Mouse (Mus musculus) heart, embryonic 15.5 days (tissue): ENCODE results near the gene Dnajb6. TPM values are rescaled to one million over a fixed set of nuclear protein-coding genes. Genes with fewer than 3 reads are reported as not detected.

Source experiments
- ATAC-seq: fragments of 200-750 bp; cut with Nextera tagmentation; replicated peaks from 2 replicates; pipeline ENCODE4 v1.8.0; 2017; ENCODE audit warnings: low read depth, moderate TSS enrichment; ENCODE audit not compliant: insufficient number of reproducible peaks, insufficient read depth, low FRiP score
- H3K27ac ChIP-seq: fragments of 300-500 bp; sonication (generic); 2 replicates; pipeline ENCODE4 v1.5.1; 2015; ENCODE audit warnings: mild to moderate bottlenecking, inconsistent platforms
- H3K27me3 ChIP-seq: fragments of 300-500 bp; sonication (generic); 2 replicates; pipeline ENCODE4 v1.6.1; 2015; ENCODE audit warnings: inconsistent platforms
- H3K36me3 ChIP-seq: fragments of 300-500 bp; sonication (generic); 2 replicates; pipeline ENCODE4 v1.6.1; 2015; ENCODE audit warnings: mild to moderate bottlenecking, inconsistent platforms
- H3K4me1 ChIP-seq: fragments of 300-500 bp; sonication (generic); replicated peaks from 2 replicates; pipeline ENCODE4 v1.6.1; 2015; ENCODE audit warnings: inconsistent platforms
- H3K4me2 ChIP-seq: fragments of 300-500 bp; sonication (generic); 2 replicates; pipeline ENCODE4 v1.6.1; 2015; ENCODE audit warnings: inconsistent platforms, mild to moderate bottlenecking, moderate library complexity
- H3K4me3 ChIP-seq: fragments of 300-500 bp; sonication (generic); 2 replicates; pipeline ENCODE4 v1.5.1; 2015; ENCODE audit warnings: mild to moderate bottlenecking, inconsistent platforms
- H3K9ac ChIP-seq: fragments of 300-500 bp; sonication (generic); 2 replicates; pipeline ENCODE4 v1.6.1; 2015; ENCODE audit warnings: mild to moderate bottlenecking, inconsistent platforms
- H3K9me3 ChIP-seq: fragments of 300-500 bp; sonication (generic); replicated peaks from 2 replicates; pipeline ENCODE4 v1.6.1; 2016; ENCODE audit warnings: inconsistent platforms
- WGBS: fragments of 180-500 bp; shearing (Covaris S2); methylation state at CpG from one replicate; pipeline ENCODE4 v1.1.7; 2015; ENCODE audit warnings: mixed read lengths; 5-methylcytosine and 5-hydroxymethylcytosine counted together
- polyA plus RNA-seq: library from polyadenylated mRNA; unstranded; fragments of >200 nt; fragmentation: Nextera tagmentation; extraction: Ambion mirVana; gene quantifications from 2 replicates; pipeline ENCODE4 v1.2.1, GENCODE M21; 2015

Gene Dnajb6
- polyA plus RNA-seq, 1 experiment from 2014 or later: 93.2 TPM

- ATAC-seq: no peak
- 57% methylated on average over 8 of the region's 8 CpGs for WGBS
- no peaks in the 10 kb centered on the region for H3K36me3 ChIP-seq
- no peak overlapping the region for H3K4me2 ChIP-seq
- no peaks in the 10 kb centered on the region for H3K27me3 ChIP-seq
- no peaks in the 10 kb centered on the region for H3K9me3 ChIP-seq
- no peak overlapping the region for H3K27ac ChIP-seq
- H3K4me3 ChIP-seq: no peak overlapping the region
- no peak overlapping the region for H3K9ac ChIP-seq
- no peaks in the 10 kb centered on the region for H3K4me1 ChIP-seq
Observed at GRCm38 (mm10) chr5:29852376-29852775, 116.9 kb downstream of the Dnajb6 start.

- H3K4me1 ChIP-seq: no peaks in the 10 kb centered on the region
- H3K27ac ChIP-seq: no peak overlapping the region
- no peak overlapping the region for H3K4me3 ChIP-seq
- no peaks in the 10 kb centered on the region for H3K36me3 ChIP-seq
- H3K4me2 ChIP-seq: no peak overlapping the region
- ATAC-seq: no peak
- 85% methylated on average over 1 of the region's 1 CpGs for WGBS
- H3K9ac ChIP-seq: no peak overlapping the region
- H3K27me3 ChIP-seq: no peaks in the 10 kb centered on the region
- H3K9me3 ChIP-seq: no peaks in the 10 kb centered on the region
Observed at GRCm38 (mm10) chr5:29853035-29853434, 117.5 kb downstream of the Dnajb6 start.

GRCm38 (mm10) chr5:29854376-29854775, 118.9 kb downstream of the Dnajb6 start:
- Histone ChIP-seq H3K9ac (no peak overlapping the region), H3K27ac (no peak overlapping the region), H3K4me2 (no peak overlapping the region), H3K36me3 (no peaks in the 10 kb centered on the region), H3K9me3 (no peaks in the 10 kb centered on the region), H3K4me3 (no peak overlapping the region), H3K27me3 (no peaks in the 10 kb centered on the region), H3K4me1 (no peaks in the 10 kb centered on the region)
- WGBS: 58% methylated on average over 5 of the region's 5 CpGs
- no peak for ATAC-seq

GRCm38 (mm10) chr5:29854971-29855370, 119.5 kb downstream of the Dnajb6 start:
- Histone ChIP-seq H3K9me3 (no peaks in the 10 kb centered on the region), H3K4me2 (no peak overlapping the region), H3K4me3 (no peak overlapping the region), H3K4me1 (no peaks in the 10 kb centered on the region), H3K27ac (no peak overlapping the region), H3K27me3 (no peaks in the 10 kb centered on the region), H3K9ac (no peak overlapping the region), H3K36me3 (no peaks in the 10 kb centered on the region)
- WGBS: 56% methylated on average over 1 of the region's 1 CpGs
- ATAC-seq: no peak

GRCm38 (mm10) chr5:29861522-29861921, 126.0 kb downstream of the Dnajb6 start:
- no peak overlapping the region for H3K4me2 ChIP-seq
- H3K9me3 ChIP-seq: no peaks in the 10 kb centered on the region
- H3K4me1 ChIP-seq: peaks cover 14% of the 10 kb centered on the region
- H3K36me3 ChIP-seq: no peaks in the 10 kb centered on the region
- no peak overlapping the region for H3K9ac ChIP-seq
- H3K4me3 ChIP-seq: no peak overlapping the region
- H3K27ac ChIP-seq: no peak overlapping the region
- H3K27me3 ChIP-seq: no peaks in the 10 kb centered on the region
- 69% methylated on average over 3 of the region's 3 CpGs for WGBS
- no peak for ATAC-seq

GRCm38 (mm10) chr5:29862388-29862787, 126.9 kb downstream of the Dnajb6 start:
- no peaks in the 10 kb centered on the region for H3K36me3 ChIP-seq
- H3K27me3 ChIP-seq: no peaks in the 10 kb centered on the region
- peaks cover 14% of the 10 kb centered on the region for H3K4me1 ChIP-seq
- H3K9me3 ChIP-seq: no peaks in the 10 kb centered on the region
- 82% methylated on average over 5 of the region's 5 CpGs for WGBS
- H3K4me3 ChIP-seq: no peak overlapping the region
- no peak for ATAC-seq
- no peak overlapping the region for H3K4me2 ChIP-seq
- H3K9ac ChIP-seq: no peak overlapping the region
- H3K27ac ChIP-seq: no peak overlapping the region

- Histone ChIP-seq H3K9ac (no peak overlapping the region), H3K27me3 (no peaks in the 10 kb centered on the region), H3K4me1 (peaks cover 14% of the 10 kb centered on the region), H3K36me3 (no peaks in the 10 kb centered on the region), H3K9me3 (no peaks in the 10 kb centered on the region), H3K4me2 (no peak overlapping the region), H3K4me3 (no peak overlapping the region), H3K27ac (peak overlapping the region; percentile 68; the same call in 1 of the 2 replicates)
- ATAC-seq: no peak
- WGBS: 49% methylated on average over 4 of the region's 4 CpGs
Observed at GRCm38 (mm10) chr5:29864291-29864737, 128.8 kb downstream of the Dnajb6 start.

GRCm38 (mm10) chr5:29864994-29865393, 129.5 kb downstream of the Dnajb6 start:
- Histone ChIP-seq H3K27me3 (no peaks in the 10 kb centered on the region), H3K4me2 (no peak overlapping the region), H3K4me3 (no peak overlapping the region), H3K9ac (no peak overlapping the region), H3K27ac (peak overlapping the region; percentile 68), H3K36me3 (no peaks in the 10 kb centered on the region), H3K4me1 (peaks cover 14% of the 10 kb centered on the region), H3K9me3 (no peaks in the 10 kb centered on the region)
- ATAC-seq: no peak
- 49% methylated on average over 4 of the region's 4 CpGs for WGBS

Other genes starting within 250 kb of the Dnajb6 start
- 19.6 and 22.2 TPM in 2 replicates for gene Ube3c, start 166.4 kb upstream of the Dnajb6 start, polyA plus RNA-seq
- not detected in 2 replicates for gene Gm5129, start 248 bp downstream of the Dnajb6 start, polyA plus RNA-seq